Mouse (Mus musculus) midbrain, embryonic 10.5 days (tissue): Measurements from ENCODE around the gene Slc8a1. TPM values are rescaled to one million over a fixed set of nuclear protein-coding genes. Genes with fewer than 3 reads are reported as not detected.

ENCODE experiments used
- DNase-seq: peaks from one replicate; pipeline ENCODE4 v3.0.0-alpha.2; 2017; ENCODE audit warnings: low spot score
- H3K27ac ChIP-seq: fragments of 300-500 bp; sonication (generic); replicated peaks from 2 replicates; pipeline ENCODE4 v1.5.1; 2016; ENCODE audit warnings: mild to moderate bottlenecking
- H3K27me3 ChIP-seq: fragments of 300-500 bp; sonication (generic); 2 replicates; pipeline ENCODE4 v1.6.1; 2016; ENCODE audit warnings: low read depth, mild to moderate bottlenecking; ENCODE audit not compliant: poor library complexity, severe bottlenecking
- H3K36me3 ChIP-seq: fragments of 300-500 bp; sonication (generic); 2 replicates; pipeline ENCODE4 v1.6.1; 2016; ENCODE audit warnings: mild to moderate bottlenecking, moderate library complexity
- H3K4me1 ChIP-seq: fragments of 300-500 bp; sonication (generic); 2 replicates; pipeline ENCODE4 v1.6.1; 2016
- H3K4me3 ChIP-seq: fragments of 300-500 bp; sonication (generic); 2 replicates; pipeline ENCODE4 v1.5.1; 2016; ENCODE audit warnings: mild to moderate bottlenecking, moderate library complexity
- H3K9me3 ChIP-seq: fragments of 300-500 bp; sonication (generic); replicated peaks from 2 replicates; pipeline ENCODE4 v1.6.1; 2016; ENCODE audit warnings: mild to moderate bottlenecking
- WGBS: fragments of 180-500 bp; shearing (Covaris S2); methylation state at CpG from one replicate; pipeline ENCODE4 v1.1.7; 2016; 5-methylcytosine and 5-hydroxymethylcytosine counted together
- polyA plus RNA-seq: library from polyadenylated mRNA; unstranded; fragments of >200 nt; fragmentation: Nextera tagmentation; extraction: Ambion mirVana; gene quantifications from 2 replicates; pipeline ENCODE4 v1.2.1, GENCODE M21; 2016

Slc8a1 gene
- 1.2 and 1.7 TPM in 2 replicates for polyA plus RNA-seq

DNA sequence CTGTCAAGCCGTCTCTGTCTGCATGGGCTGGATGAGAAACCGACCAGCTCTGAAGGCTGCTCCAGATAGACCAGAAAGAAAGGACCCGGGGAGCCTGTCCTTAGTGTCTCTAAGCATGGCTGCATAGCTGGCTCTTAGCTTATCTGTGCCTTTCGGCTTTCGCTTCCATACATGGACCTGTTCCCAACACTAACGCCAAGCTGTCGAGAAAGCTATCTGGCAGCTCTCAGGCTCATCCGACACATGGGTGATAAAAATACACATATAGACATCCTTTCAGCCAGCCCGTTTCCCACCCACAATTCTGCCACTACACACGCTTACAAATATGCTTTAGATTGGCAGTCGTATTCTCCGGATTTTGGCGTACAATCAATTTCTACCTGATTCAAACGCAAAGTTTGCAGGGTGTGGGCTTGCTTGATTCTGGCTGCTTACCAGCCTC is at the start of gene Slc8a1:
Slc8a1 (minus strand) TSS at position 67 of the 445 bp plus-strand sequence.
- DNase-seq: no peak
- H3K4me3 ChIP-seq: no peak within 1 kb of the TSS
- H3K36me3 ChIP-seq: no peaks in the 10 kb centered on the region
- WGBS: 91% methylated on average over 14 of the region's 14 CpGs
- no peaks in the 10 kb centered on the region for H3K9me3 ChIP-seq
- H3K27ac ChIP-seq: no peak within 1 kb of the TSS
- H3K27me3 ChIP-seq: no peaks in the 10 kb centered on the region
- no peaks in the 10 kb centered on the region for H3K4me1 ChIP-seq

DNA sequence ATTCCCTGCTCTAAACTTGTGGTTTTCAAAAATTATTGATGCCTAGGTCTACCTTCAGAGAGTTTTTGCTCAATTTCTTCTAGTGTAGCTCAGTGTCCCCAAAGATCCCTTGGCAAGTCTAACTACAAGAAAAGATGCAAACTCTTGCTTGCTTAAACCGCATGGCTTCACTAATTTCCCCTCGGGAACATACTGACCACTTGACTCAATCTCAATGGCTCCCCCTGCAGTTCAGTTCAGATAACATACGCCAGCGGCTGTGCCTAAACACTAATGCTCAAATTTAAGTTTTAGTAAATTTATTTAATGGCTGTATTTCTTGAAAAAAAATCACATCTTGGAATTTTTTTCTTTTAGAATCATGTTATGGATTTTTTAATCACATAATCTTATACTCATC is 49.2 kb upstream of the Slc8a1 start:
- Histone ChIP-seq H3K4me3 (no peak overlapping the region), H3K9me3 (no peaks in the 10 kb centered on the region), H3K27ac (no peak overlapping the region), H3K36me3 (no peaks in the 10 kb centered on the region), H3K4me1 (no peaks in the 10 kb centered on the region), H3K27me3 (no peaks in the 10 kb centered on the region)
- 43% methylated on average over 4 of the region's 4 CpGs for WGBS
- no peak for DNase-seq

DNA sequence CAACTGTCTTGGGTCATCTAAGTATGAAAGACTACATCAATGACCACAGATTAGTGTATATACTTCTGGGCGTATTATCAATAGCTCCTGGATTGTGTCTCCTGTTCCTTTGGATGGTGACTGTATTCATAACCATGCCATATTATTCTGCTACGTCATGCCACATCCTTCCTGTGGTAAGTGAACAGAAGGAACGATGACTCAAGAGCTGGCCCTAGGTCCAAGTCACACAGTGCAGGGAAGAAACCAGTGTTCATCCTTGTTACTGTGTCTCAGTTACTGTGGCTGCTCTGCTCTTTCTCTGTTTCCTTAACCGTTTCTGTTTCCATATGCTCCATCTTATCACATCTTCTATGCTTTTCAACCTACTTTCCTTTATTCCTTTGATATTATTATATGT is 44.1 kb upstream of the Slc8a1 start:
- H3K4me3 ChIP-seq: no peak overlapping the region
- H3K27me3 ChIP-seq: no peaks in the 10 kb centered on the region
- no peak overlapping the region for H3K27ac ChIP-seq
- H3K9me3 ChIP-seq: no peaks in the 10 kb centered on the region
- no peaks in the 10 kb centered on the region for H3K36me3 ChIP-seq
- WGBS: 91% methylated on average over 4 of the region's 4 CpGs
- no peak for DNase-seq
- no peaks in the 10 kb centered on the region for H3K4me1 ChIP-seq

DNA sequence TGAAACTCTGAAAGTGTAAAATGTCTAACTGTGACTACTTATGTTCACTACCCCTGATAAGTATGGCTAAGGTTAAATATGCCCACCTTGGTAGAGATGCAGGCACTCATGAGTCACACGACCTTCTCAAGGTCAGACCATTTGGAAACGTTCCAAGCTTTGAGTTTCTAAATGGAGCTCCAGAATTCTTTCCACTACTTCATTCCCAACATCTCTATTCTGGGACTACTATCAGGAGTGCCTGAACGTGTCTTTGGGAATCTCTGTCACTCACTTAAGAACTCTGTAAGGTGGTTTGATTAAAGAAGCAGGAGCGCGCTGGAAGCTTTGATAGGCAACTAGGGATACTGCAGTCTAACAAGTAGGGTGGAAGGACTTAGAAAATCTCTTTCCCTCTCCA is 43.3 kb upstream of the Slc8a1 start:
- no peak for DNase-seq
- Histone ChIP-seq H3K27ac (no peak overlapping the region), H3K4me1 (no peaks in the 10 kb centered on the region), H3K27me3 (no peaks in the 10 kb centered on the region), H3K9me3 (no peaks in the 10 kb centered on the region), H3K36me3 (no peaks in the 10 kb centered on the region), H3K4me3 (no peak overlapping the region)
- WGBS: 88% methylated on average over 5 of the region's 5 CpGs

DNA sequence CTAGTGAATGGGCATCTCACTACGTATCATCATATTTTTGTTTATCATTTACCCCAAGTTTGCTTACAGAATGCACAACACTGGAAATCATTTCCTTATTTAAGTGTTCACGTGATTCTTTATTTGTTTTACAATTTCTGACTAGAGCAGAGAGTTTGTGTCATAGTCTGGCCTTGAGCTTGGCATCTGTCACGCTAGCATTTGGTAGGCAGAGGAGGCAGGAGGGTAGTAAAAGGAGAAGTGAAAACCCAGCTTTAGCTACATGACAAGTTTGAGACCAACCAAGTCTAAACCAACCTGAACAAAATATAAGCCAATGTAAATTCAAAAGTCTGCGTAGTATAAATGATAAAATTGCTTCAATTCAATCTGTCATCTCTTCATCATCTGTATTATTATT is 41.7 kb upstream of the Slc8a1 start:
- Histone ChIP-seq H3K36me3 (no peaks in the 10 kb centered on the region), H3K27me3 (no peaks in the 10 kb centered on the region), H3K9me3 (no peaks in the 10 kb centered on the region), H3K27ac (no peak overlapping the region), H3K4me3 (no peak overlapping the region), H3K4me1 (no peaks in the 10 kb centered on the region)
- WGBS: 87% methylated on average over 4 of the region's 4 CpGs
- no peak for DNase-seq

DNA sequence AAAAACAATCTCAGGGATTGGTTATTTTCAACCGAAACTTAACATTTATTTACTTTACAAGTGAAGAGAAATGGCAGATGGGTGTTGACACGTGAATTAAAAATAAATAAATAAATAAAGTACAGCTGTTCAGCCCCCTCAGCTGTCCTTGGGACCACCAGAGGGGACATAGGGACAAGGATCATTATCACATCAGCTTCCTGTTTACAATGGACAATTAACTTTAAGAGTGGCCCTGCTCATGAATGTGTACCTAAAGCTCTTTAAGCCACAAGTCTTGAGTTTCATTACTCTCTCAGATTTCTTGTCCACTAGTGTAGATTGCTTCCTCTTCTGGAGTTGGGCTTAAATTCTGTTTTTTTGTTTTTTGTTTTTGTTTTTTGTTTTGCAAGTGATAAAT is 12.5 kb upstream of the Slc8a1 start:
- 81% methylated on average over 2 of the region's 2 CpGs for WGBS
- DNase-seq: no peak
- no peak overlapping the region for H3K4me3 ChIP-seq

DNA sequence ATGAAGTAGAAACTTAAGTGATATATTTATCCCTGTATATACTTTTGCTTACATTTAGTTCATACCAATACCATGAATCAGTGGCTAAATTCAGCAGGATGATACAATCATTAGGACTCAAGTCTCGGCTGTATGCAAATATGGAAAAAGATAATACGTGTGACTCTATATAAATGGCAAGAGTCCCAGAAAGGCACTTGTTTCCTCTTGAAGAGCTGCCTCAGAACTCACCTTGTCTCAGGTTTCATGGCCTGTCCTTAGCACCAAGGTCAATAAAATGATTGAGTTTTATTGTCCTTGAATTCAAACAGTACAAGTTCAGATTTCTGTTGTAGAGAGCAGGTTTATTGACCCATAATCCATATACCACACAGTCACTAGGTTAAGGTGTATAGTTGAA is 4.9 kb upstream of the Slc8a1 start:
- WGBS: 86% methylated on average over 2 of the region's 2 CpGs
- Histone ChIP-seq H3K4me1 (no peaks in the 10 kb centered on the region), H3K27ac (no peak overlapping the region), H3K9me3 (no peaks in the 10 kb centered on the region), H3K27me3 (no peaks in the 10 kb centered on the region), H3K36me3 (no peaks in the 10 kb centered on the region), H3K4me3 (no peak overlapping the region)
- no peak for DNase-seq

More for the DNA sequence above, 12.5 kb upstream of the Slc8a1 start:
- Histone ChIP-seq H3K4me1 (no peaks in the 10 kb centered on the region), H3K27me3 (no peaks in the 10 kb centered on the region), H3K27ac (no peak overlapping the region), H3K9me3 (no peaks in the 10 kb centered on the region), H3K36me3 (no peaks in the 10 kb centered on the region)

DNA sequence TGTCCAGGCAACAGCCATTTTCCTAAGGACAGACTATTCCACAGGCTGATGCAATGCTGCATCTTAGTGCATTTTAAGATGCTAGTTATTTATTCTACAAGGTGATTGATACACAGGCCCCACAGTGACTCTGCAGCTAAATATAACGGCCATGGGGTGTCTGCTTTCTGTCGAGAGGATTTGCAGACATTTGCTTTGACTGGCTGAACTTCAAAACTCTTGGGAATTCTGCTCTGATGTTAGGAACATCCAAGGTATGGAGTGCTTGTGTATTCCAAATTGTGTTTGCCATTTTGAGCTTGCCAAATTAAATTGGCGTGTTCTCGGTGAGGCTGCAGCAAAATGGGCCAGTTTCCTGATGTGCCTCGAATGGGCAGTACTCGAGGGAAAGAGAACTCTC is 2.4 kb upstream of the Slc8a1 start:
- no peak overlapping the region for H3K27ac ChIP-seq
- no peaks in the 10 kb centered on the region for H3K9me3 ChIP-seq
- no peaks in the 10 kb centered on the region for H3K36me3 ChIP-seq
- no peak for DNase-seq
- WGBS: 92% methylated on average over 6 of the region's 6 CpGs
- no peaks in the 10 kb centered on the region for H3K27me3 ChIP-seq
- H3K4me3 ChIP-seq: no peak overlapping the region
- no peaks in the 10 kb centered on the region for H3K4me1 ChIP-seq

DNA sequence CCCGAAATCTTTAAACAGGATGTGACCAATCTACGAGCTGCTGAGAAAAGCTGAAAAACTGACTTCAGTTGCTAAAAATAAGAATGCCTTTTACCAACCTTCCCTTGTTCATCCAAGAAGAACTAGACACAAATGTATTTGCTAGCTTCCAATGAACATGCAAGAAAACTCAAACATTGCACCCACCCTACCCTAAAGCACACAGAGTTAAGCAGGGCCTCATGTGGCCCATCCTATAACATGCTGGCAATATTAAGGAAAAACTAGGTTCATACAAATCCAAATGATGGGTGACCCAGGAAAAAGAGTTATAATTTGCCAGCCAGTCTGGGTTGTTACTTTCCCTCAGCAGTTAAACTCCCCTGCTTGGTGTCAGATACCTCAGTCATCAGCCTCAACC is 398 bp downstream of the Slc8a1 start:
- Histone ChIP-seq H3K4me1 (no peaks in the 10 kb centered on the region), H3K27me3 (no peaks in the 10 kb centered on the region), H3K36me3 (no peaks in the 10 kb centered on the region), H3K4me3 (no peak overlapping the region), H3K27ac (no peak overlapping the region), H3K9me3 (no peaks in the 10 kb centered on the region)
- WGBS: 94% methylated on average over 2 of the region's 2 CpGs
- DNase-seq: no peak

DNA sequence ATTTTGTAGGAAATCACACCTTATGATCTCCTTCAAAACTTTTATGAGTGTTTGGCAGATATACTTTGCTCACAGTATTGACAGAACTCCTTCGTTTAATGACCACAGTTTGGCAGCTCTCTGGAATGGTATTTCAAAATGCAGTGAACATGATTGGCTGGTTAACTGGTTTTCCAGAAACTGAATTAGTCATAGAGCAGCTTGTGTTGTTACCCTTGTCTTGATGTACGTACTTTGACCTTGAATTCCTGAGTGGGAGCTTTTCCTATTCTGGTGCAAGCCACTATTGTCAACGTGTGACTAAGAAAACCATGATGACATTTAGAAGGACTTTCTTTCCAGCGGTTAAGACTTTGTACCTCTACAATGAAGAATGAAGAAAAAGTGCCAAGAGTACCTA is 868 bp downstream of the Slc8a1 start:
- Histone ChIP-seq H3K4me1 (no peaks in the 10 kb centered on the region), H3K36me3 (no peaks in the 10 kb centered on the region), H3K4me3 (no peak overlapping the region), H3K9me3 (no peaks in the 10 kb centered on the region), H3K27me3 (no peaks in the 10 kb centered on the region), H3K27ac (no peak overlapping the region)
- DNase-seq: no peak
- WGBS: 95% methylated on average over 4 of the region's 4 CpGs

DNA sequence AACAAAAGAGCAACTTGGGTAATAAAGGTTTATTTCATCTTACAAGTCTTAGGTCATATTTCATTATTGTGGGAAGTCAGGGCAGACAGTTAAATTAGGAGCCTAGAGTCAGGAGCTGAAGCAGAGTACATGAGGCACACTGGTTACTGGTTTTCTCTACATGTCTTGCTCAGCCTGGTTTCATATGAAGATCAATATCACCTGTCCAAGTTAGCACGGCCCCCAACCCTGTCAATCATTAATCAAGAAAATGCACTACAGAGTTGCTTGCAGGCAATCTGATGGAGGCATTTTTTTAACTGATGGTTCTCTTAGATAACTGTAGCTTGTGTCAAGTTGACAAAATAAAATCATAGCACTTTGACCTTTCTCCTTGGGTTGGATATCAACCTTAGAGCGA is 2.6 kb downstream of the Slc8a1 start:
- Histone ChIP-seq H3K27me3 (no peaks in the 10 kb centered on the region), H3K36me3 (no peaks in the 10 kb centered on the region), H3K4me3 (no peak overlapping the region), H3K9me3 (no peaks in the 10 kb centered on the region), H3K4me1 (no peaks in the 10 kb centered on the region), H3K27ac (no peak overlapping the region)
- WGBS: 89% methylated on average over 2 of the region's 2 CpGs
- no peak for DNase-seq

DNA sequence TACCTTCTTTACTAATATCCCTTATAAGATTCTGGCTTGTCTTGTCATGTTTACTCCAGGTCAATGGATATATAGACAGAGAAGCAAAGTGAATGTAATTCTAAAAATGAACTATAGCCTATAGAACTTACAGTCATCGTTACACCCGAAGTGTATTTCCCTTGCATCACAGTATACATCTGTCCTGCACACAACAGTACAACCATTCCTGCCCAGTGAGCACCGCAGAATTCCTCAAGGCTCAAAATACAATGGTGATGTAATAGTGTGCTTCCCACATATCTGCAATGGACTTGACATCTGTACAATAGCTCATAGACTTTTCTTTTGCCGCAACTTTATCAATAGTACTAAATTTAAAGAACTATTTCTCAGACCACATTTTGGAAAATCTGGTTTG is 8.3 kb downstream of the Slc8a1 start:
- 95% methylated on average over 4 of the region's 4 CpGs for WGBS
- DNase-seq: no peak
- H3K27ac ChIP-seq: no peak overlapping the region
- H3K4me3 ChIP-seq: no peak overlapping the region
- H3K4me1 ChIP-seq: no peaks in the 10 kb centered on the region
- no peaks in the 10 kb centered on the region for H3K9me3 ChIP-seq
- no peaks in the 10 kb centered on the region for H3K36me3 ChIP-seq
- H3K27me3 ChIP-seq: no peaks in the 10 kb centered on the region

DNA sequence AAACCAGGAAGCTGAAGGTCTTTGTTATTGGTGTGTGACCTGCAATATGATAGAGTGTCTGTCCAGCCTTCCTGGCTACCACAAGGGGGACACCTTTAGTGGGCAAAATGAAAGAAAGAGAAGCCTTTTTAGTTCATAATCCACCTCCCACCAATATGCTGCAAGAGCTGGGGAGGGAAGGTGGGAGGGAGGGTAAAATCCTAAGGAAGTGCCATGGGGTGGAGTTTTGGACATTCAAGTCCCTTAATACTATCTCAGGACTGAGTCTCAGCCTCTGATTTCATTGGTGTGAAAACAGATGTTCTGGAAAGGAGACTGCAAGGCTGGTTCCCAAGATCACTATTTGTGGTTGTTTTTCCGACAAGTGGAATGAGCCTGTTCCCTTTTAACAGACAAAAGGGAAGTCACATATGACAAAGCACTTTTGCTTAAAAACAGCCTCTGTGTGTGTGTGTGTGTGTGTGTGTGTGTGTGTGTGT is 25.9 kb downstream of the Slc8a1 start:
- DNase-seq: no peak
- no peaks in the 10 kb centered on the region for H3K9me3 ChIP-seq
- H3K4me1 ChIP-seq: no peaks in the 10 kb centered on the region
- no peaks in the 10 kb centered on the region for H3K36me3 ChIP-seq
- no peak overlapping the region for H3K4me3 ChIP-seq
- no peak overlapping the region for H3K27ac ChIP-seq
- WGBS: 66% methylated on average over 1 of the region's 1 CpGs
- no peaks in the 10 kb centered on the region for H3K27me3 ChIP-seq

DNA sequence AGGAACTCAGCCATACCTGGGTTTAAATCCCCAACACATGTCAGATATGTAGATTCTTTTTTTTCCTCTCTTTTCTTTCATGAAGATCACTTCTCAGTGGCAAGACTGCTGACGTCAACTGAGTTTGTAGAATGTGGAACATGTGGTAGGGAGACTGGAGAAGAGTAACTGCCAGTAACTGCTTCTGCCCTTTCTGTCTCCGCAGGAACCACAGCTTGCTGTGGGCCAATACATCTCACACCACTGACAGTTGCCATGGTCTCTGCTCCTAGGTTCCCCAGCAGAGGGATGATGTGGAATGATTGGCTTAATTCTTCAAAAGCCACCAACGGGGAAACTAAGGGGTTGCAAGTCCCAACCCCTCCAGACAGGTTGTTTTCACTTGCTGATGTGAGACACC is 33.4 kb downstream of the Slc8a1 start:
- no peak overlapping the region for H3K27ac ChIP-seq
- H3K9me3 ChIP-seq: no peaks in the 10 kb centered on the region
- 71% methylated on average over 3 of the region's 3 CpGs for whole genome bisulfite sequencing
- no peak for DNase-seq
- no peaks in the 10 kb centered on the region for H3K4me1 ChIP-seq
- H3K27me3 ChIP-seq: no peaks in the 10 kb centered on the region
- no peak overlapping the region for H3K4me3 ChIP-seq
- no peaks in the 10 kb centered on the region for H3K36me3 ChIP-seq
